Mouse (Mus musculus): ENCODE measurements around the gene Gm26992.
A peak's percentile ranks its signal among the peaks of the same experiment; 100 is the strongest.

Gm26992 gene

DNA sequence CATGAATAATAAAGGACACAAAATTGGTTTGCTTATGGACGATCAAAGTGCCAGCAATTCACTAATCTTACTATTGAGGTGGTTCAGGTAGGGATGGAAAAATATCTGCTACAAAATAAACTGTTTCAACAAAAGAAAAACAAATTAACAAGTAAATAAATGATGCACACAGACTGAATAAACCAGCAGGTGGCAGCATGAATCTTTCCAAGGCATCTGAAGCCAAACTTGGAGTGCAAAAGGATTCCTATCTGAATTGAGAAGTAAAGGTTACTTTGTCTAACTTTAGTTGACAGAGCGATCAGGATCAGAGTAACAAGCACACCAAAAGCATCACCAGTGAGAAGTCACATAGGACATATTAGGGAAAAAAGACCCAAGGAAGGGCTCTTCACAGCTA lies 62.2 kb downstream of the Gm26992 start:
- DNase-seq (ENCODE audit: extremely low spot score): peak; percentile 41

- DNase-seq (ENCODE audit: extremely low spot score): no peak
These were observed 69.0 kb downstream of the Gm26992 start for GRCm38 (mm10) chrX:103490853-103491252.

GRCm38 (mm10) chrX:103492398-103493256 lies 70.8 kb downstream of the Gm26992 start:
- peak; percentile 29 for DNase-seq (ENCODE audit: extremely low spot score)

DNA sequence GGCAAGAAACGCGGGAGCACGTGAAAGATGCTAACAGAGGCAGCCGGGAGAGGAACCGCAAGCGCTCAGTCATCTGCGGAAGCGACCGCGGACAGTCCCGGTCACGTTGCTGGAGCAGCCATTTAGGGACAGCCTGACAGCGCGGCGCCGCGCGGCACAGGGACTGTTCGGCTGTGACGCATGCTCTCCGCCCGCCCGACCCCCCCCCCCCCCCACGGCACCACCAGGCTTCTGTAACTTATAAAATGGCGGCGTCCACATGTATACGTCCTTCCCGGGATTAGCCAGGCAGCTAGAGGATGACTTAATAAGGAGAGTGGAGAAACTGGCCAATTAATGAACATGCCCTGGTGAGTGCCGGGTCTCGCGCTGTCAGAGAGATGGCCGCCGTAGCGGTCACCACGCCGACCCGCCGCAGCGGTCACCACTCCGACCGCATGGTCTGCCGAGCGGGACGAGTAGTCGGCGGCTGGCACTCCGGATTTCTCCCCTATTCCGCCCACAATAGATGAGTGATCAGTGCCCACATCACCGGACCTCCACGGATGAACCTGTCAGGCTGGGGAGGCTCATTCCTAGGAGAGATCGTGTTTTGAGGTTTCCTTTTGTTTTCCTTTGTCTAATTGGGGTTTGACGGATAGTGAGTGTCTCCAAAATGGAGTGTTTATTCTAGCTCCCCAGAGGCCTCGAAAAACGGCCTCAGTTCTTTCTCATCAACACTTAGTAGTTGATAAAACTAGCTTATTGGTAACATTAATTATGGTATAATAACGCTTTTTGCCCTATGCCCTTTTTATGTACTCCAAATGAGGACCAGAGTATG lies 71.8 kb downstream of the Gm26992 start:
- DNase-seq (ENCODE audit: extremely low spot score): peak; percentile 80

- DNase-seq (ENCODE audit: extremely low spot score): no peak
These were observed 77.6 kb downstream of the Gm26992 start for GRCm38 (mm10) chrX:103499374-103499773.

DNA sequence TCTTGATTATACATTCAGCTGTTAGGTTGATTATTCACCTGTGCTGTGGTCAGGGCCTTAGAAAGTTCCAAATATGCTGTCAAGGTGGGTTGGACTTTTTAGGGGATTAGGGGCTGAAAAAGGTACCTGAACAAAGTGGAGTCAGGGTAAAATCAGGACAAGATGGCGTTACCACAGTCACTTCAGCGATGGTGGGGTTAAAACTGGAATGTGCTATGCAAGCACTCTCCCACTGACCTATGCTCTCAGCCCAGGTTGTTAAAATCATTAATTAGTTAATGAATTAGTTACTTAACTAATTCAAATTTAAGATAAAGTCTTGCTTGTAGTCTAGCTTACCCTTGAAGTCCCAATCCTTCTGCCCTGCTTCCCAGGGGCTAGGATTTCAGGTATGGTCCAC lies 78.3 kb downstream of the Gm26992 start:
- no peak for DNase-seq (ENCODE audit: extremely low spot score)

DNA sequence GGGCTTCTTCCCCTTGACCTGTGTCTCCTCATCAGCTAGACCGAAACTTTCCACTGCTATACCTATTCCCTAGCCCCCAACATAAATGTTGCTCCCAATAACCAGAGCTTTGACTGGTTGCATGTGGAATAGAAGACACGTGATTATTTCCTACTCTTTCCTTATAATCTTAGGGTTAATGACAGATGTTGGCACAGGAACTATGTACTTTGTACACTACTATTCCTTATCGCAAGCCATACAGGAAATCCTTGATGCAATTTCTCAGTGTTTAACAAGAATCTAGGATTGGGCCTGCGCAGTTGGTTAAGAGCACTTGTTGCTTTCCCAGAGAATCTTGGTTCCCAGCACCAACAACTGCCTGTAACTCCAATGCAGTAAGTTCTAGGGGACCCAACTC lies 86.4 kb downstream of the Gm26992 start:
- DNase-seq (ENCODE audit: extremely low spot score): no peak

DNA sequence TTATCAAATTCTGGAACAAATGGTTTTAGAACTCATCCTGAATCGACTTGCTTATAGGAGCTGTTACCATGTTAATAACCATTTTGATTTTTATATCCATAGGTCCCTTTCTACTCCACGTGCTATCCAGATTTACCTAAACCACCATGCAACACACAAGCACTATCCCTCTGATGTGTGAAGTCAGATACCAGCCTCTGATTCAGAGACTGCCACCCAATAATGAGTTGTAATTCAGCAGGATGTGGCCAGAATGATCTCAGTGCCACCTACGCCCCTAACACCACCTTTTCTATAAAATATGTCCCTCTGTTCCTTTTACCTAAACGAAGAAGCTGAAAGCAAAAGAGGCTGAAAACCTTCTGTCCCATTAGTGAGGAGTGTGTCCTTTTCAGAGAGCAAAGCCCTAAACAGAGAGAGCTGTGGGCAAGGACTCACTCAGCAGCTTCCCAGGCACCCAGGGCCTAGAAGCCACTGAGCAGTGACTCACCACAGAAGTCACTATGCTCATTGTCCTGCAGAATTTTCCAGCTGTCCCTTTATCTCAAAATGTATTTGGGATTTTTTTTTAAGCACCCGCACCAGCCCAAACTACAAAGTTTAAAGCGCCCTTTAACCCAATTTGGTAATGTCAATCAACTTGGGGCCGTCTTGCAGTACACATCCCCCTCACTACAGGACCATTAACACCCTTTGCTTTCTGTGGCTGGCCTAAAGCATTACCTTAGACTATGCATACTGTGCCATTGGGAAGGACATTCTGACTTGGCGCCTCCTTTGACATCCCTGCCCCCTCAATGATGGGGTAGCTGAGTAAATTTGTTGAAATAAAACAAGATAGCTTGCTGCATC lies 87.6 kb downstream of the Gm26992 start:
- DNase-seq (ENCODE audit: extremely low spot score): no peak

DNA sequence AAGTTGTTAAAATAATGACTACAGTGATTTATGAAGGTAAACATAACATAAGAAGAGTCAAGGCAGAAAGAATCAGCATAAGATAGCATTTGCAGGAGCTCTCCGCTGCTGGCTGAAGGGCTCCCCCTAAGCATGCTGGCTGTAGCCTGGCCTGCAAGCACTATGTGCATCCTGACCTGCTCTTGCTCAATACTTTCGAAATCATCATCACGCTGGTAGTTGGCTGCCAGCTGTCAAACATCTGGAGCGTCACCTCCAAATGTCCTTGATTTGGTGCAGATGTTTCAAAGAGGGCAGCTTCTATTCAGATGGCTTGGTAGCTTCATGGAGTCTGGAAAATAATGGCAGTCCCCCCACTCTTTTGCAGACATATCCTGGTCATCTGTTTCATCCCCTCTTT lies 93.0 kb downstream of the Gm26992 start:
- DNase-seq (ENCODE audit: extremely low spot score): no peak

GRCm38 (mm10) chrX:103515346-103515745 lies 93.5 kb downstream of the Gm26992 start:
- DNase-seq (ENCODE audit: extremely low spot score): no peak

GRCm38 (mm10) chrX:103518798-103519197 lies 97.0 kb downstream of the Gm26992 start:
- no peak for DNase-seq (ENCODE audit: extremely low spot score)

- DNase-seq (ENCODE audit: extremely low spot score): no peak
These were observed 97.7 kb downstream of the Gm26992 start for GRCm38 (mm10) chrX:103519547-103519946.

DNA sequence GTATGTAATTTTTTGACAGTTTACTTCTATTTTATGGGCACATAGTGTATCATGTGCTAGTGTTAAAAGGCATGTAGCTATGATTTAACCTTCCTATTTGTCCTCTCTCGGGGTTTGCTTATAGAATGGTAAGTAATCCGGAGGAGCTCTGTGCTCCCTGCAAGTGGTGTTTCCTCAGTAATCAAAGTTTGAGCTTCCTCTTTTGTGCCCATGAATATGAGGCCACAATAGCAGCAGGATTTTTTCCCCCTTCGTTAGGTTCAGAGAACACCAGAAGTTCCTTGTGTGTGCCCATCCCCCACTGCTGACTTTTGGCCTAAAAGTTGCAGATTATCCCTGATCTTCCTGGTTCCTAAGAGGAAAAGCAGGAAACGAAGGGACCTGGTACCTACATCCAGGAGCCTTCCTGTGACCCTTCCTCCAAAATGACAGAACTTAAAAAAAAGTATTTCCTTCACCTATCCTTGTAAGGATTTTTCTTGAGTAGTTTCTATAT lies 99.5 kb downstream of the Gm26992 start:
- DNase-seq (ENCODE audit: extremely low spot score): no peak

- DNase-seq (ENCODE audit: extremely low spot score): peak; percentile 61
These were observed 107.4 kb downstream of the Gm26992 start for GRCm38 (mm10) chrX:103529185-103529584.
